Mouse (Mus musculus) heart, adult 11 months (tissue): Measurements from ENCODE around the gene Brd9.

Experiments used
- DNase-seq: peaks from one replicate; pipeline ENCODE4 v3.0.0; 2022

Gene Brd9

DNA sequence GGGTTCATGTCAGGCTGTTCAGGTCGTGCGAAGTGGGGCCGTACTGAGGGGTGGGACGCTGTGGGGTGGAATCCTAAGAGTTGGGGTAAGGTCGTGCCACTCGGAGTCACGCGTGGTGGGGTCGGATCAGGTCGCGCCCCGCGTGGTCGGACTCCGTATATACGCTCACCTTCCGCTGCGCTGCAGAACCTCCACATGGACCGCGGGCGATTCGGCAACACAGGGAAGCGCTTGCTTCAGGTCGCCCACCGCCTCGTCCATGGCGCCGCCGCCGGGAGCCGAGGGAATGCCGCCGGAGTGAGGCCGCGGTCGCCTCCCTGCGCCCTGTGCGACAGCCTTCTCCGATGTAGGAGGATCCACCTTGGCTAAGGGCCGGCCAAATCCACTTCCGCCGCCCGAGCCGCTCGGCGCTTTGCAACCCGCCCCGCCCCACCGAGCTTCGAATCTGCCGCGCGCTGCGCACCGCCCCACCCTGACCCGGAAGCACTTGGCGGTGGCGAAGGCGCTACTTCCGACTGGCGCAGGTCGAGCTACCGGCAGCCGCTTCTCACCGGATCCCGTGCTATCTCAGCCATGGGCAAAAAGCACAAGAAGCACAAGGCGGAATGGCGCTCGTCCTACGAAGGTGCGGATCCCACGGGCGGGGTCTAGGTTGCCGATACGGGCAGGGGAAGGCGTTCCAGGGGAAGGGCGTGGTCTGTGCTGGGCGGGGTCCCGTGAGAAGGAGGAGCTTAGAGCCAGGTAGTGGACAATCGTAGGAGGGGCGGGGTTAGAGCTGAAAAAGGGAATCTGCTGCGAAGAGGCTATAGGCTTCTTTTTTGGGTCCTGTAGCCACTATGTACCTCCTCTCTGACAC, at the start of gene Brd9, which contains the start of gene Trip13:
Brd9 (plus strand) TSS at position 491 of the 856 bp plus-strand sequence.
Trip13 (minus strand) TSS at position 464 of the 856 bp plus-strand sequence.
- DNase-seq = peak; percentile 99

DNA sequence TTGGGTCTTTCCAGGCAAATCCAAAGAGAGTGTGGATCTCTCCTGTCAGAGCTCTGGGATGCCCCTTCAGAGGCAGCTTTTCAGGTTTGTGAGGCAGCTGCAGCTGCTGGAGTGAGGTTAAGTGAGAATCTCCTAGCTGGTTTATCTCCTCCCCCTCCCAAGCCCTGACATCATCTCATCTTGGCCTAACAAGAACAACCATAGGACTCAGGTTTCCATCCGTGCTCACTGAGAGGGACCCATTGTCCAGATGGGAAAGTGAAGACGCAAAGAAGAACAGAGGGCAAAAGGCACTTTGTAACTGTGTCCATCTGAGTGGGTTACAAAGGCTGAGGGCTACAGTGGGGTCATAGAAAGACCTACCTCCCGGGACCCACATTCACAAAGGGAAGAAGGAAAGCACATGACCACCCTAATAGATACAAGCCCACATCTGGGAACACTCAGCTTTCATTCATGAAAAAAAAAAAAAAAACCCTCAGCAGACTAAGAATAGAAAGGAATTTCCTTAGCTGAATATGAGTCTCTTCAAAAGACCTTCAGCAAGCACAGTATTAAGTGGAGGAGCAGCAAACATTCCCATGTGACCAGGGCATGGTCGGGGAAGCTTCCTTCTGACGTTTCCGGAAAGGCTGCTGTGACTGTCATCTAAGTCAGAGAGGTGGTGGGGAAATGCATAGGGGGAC, 45.0 kb upstream of the Brd9 start:
- peak; percentile 95 for DNase-seq

DNA sequence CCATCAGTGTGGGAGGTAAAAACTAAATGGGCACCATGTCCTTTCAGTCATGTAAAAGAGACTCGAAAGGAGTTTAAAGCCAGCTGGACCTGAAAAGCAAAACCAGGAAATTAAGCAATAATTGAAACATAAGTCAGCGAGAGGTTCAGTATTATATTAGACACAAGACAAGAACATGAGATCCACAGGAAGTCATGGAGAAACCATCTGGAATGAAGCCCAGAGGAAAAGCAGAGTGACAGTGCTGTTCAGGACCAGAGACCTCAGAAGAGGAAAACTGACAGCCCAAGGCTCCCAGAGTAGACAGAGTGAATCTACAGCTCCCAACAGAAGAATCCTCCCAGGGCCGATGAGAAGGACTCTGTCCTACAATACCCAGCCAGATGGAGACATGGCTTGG, 40.0 kb upstream of the Brd9 start:
- peak; percentile 90 for DNase-seq

GRCm38 (mm10) chr13:73907136-73907535, 30.5 kb upstream of the Brd9 start:
- DNase-seq = peak; percentile 80

- DNase-seq = peak; percentile 91
Observed at GRCm38 (mm10) chr13:73907683-73908412, 29.8 kb upstream of the Brd9 start.

DNA sequence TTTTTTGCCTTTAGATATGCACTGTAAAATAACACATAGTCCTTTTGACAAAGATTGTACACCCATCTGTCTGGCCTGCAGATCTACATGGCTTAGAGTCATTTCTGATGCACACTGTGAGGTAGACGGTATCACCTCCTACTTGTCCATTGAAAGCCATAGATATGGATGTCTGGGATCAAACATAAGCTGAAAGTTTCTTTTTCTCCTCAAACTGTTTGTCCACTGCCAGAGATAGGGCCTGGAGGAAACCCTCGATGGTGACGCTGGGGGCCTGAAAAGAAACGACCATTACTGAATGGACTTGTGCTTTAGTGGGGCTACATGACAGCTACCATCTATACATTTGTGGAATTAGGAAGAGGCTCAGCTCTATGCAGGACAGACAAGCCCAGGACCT, 24.5 kb upstream of the Brd9 start:
- DNase-seq = peak; percentile 55

DNA sequence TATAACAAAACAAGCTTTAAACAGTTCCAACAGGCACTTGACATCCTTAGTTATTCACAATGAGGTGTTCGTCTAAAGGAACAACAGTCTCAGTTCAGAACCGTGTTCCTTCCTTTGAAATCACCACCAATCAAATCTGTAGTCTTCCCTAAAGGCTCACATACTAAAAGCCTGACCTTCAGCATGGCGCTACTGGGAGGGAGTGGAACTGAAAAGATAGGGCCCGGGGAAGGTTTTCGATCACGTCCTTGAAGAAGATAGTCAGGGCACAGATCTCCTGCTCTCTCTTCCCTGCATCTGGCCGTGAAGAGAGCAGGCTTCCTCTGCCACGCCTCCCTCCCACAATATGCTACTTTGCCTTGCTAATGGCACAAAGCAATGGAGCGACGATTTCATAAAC, 5.4 kb upstream of the Brd9 start:
- DNase-seq = peak; percentile 82

GRCm38 (mm10) chr13:73936938-73937320, 682 bp upstream of the Brd9 start:
- no peak for DNase-seq

DNA sequence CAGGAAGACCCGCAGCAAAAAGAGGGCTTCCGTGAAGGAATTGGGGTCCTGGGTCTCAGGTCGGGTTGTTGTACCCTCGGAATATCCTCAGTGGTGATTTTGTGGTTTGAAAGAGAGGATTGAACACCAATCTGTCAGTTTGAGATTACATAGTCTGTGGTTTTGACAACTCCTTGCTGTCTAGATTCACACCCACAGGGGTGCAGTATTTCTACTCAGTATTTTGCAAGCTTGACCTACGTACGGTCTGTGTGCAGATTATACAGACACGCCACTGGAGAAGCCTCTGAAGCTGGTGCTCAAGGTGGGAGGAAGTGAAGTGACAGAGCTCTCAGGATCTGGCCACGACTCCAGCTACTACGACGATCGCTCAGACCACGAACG, 558 bp downstream of the Brd9 start:
- DNase-seq = no peak

DNA sequence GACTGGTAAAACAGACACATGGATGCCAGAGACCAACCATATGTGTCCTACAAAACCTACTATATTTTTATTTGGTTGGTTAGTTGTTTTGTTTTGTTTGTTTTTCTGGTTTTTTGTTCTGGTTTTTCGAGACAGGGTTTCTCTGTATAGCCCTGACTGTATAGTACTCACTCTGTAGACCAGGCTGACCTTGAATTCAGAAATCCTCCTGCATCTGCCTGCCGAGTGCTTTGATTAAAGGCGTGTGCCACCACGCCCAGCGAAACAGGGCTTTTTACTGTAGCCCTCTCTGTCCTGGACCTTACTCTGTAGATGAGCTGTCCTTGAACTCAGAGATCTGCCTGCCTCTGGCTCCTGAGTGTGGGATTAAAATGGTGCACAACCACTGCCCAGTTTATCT, 1.5 kb downstream of the Brd9 start:
- DNase-seq = no peak

- no peak for DNase-seq
Observed at GRCm38 (mm10) chr13:73944606-73945005, 7.0 kb downstream of the Brd9 start.

DNA sequence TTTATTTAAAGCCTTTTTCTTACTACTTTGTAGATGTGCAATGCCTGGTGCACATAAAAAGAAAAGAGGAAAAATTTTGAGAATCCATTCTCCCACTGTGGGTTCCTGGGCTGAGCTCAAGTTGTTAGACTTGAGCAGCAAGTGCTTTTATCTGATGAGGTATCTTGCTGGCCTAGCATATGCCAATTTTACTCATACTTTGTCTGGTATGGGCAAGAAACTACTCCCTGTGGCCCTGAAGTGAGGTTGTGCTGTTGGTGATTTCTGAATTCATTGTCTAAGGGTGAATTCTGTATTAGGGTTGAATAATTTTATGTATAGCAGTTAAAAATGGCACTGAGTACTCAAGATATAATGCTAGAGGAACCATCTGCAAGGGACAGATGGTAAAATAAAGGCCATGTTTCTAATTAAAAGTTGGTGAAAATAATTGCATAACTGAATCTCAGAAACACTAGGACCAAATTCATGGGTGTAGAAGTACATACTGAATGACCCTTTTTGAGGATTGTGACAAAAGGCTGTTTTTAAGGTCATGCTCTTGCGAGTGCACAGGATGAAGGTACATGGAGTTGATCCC, 16.0 kb downstream of the Brd9 start:
- no peak for DNase-seq

GRCm38 (mm10) chr13:73954666-73955065, 17.1 kb downstream of the Brd9 start:
- DNase-seq = no peak

- no peak for DNase-seq
Observed at GRCm38 (mm10) chr13:73955531-73955930, 17.9 kb downstream of the Brd9 start.

DNA sequence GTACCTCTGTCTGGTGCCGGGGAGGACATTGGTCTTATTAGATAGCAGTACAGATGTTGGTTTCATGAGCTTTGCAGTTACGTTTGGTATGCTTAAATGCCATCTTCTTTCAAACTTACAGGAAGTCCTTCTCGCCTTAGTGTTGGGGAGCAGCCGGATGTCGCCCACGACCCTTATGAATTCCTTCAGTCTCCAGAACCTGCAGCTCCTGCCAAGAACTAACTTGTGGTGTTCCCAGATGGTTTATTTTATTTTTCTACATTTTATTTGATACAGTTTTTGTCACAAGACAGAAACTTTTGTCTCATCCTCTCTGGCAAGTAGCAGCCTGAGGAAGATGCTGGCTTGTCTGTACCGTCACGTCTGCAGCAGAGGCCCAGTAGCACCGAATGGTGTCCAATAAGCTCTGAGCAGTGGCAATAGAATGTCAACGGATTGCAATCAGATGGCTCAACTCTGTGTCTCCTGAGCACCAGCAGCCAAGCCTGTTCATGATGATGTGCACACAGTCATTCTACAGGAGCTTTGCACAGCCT, 22.6 kb downstream of the Brd9 start:
- DNase-seq = no peak

GRCm38 (mm10) chr13:73961177-73961576, 23.6 kb downstream of the Brd9 start:
- DNase-seq = no peak

GRCm38 (mm10) chr13:73963551-73963950, 25.9 kb downstream of the Brd9 start, which contains the start of gene Zdhhc11:
Gene Zdhhc11 (plus strand): TSS chr13:73963851.
- DNase-seq = no peak

- DNase-seq = peak; percentile 100
Observed at GRCm38 (mm10) chr13:73970545-73971448, 33.2 kb downstream of the Brd9 start.

DNA sequence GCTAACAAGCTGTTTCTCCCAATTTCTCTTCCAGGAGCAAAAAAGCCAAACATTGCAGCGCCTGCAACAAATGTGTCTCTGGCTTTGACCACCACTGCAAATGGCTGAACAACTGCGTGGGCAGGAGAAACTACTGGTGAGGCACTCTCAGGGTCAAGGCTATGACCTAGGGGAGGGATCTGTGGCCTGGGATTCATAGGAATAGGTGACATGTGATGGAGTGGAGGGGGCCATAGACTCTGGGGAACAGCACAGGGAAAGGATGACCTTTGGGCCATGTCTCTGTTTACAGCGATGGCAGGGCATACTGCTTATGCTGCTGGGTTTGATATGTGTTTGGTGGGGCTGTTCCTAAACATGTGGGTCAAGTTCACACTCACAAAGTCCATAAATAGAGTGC, 36.9 kb downstream of the Brd9 start:
- DNase-seq = no peak

DNA sequence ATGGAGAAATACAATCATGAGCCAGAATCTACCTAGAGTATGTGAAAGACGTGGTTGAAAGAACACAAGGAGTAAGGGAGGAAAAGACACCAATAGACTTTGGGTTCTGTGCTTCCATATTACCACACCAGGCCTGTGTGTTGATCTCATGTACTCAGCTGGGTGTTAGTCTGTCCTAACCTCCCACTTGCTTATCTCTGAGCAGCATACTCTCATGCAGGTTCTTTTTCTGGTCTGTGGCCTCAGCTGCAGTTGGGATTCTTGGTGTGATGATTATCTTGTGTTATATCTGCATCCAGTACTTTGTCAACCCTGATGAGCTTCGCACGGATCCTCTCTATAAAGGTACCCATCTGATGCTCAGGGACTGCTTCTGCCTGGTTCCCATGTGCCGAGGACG, 39.3 kb downstream of the Brd9 start:
- peak; percentile 71 for DNase-seq

- peak; percentile 37 for DNase-seq
Observed at GRCm38 (mm10) chr13:73990325-73990724, 52.7 kb downstream of the Brd9 start.

GRCm38 (mm10) chr13:73990761-73991160, 53.1 kb downstream of the Brd9 start:
- DNase-seq = peak; percentile 28
